Mouse (Mus musculus) midbrain, embryonic 15.5 days (tissue): ENCODE measurements at regions not wholly inside any gene's neighbourhood (a gene's known extent, or its start where the extent isn't known, plus 50 kb on each side); places are given as distances from the start of the nearest gene placed in this dataset.

ENCODE experiments used
- ATAC-seq: fragments of 200-750 bp; cut with Nextera tagmentation; replicated peaks from 2 replicates; pipeline ENCODE4 v1.8.0; 2017; ENCODE audit warnings: moderate TSS enrichment
- H3K27ac ChIP-seq: fragments of 300-500 bp; sonication (generic); 2 replicates; pipeline ENCODE4 v1.5.1; 2015; ENCODE audit warnings: mild to moderate bottlenecking, inconsistent platforms
- H3K27me3 ChIP-seq: fragments of 300-500 bp; sonication (generic); replicated peaks from 2 replicates; pipeline ENCODE4 v1.6.1; 2015; ENCODE audit warnings: inconsistent platforms
- H3K36me3 ChIP-seq: fragments of 300-500 bp; sonication (generic); replicated peaks from 2 replicates; pipeline ENCODE4 v1.6.1; 2015; ENCODE audit warnings: inconsistent platforms
- H3K4me1 ChIP-seq: fragments of 300-500 bp; sonication (generic); 2 replicates; pipeline ENCODE4 v1.6.1; 2015; ENCODE audit warnings: inconsistent platforms
- H3K4me2 ChIP-seq: fragments of 300-500 bp; sonication (generic); 2 replicates; pipeline ENCODE4 v1.6.1; 2015; ENCODE audit warnings: inconsistent platforms, mild to moderate bottlenecking, moderate library complexity
- H3K4me3 ChIP-seq: fragments of 300-500 bp; sonication (generic); 2 replicates; pipeline ENCODE4 v1.5.1; 2015; ENCODE audit warnings: mild to moderate bottlenecking, inconsistent platforms
- H3K9ac ChIP-seq: fragments of 300-500 bp; sonication (generic); 2 replicates; pipeline ENCODE4 v1.6.1; 2015; ENCODE audit warnings: mild to moderate bottlenecking, inconsistent platforms
- H3K9me3 ChIP-seq: fragments of 300-500 bp; sonication (generic); 2 replicates; pipeline ENCODE4 v1.6.1; 2016; ENCODE audit warnings: inconsistent platforms
- WGBS: fragments of 180-500 bp; shearing (Covaris S2); methylation state at CpG from one replicate; pipeline ENCODE4 v1.1.7; 2015; ENCODE audit warnings: mixed read lengths; 5-methylcytosine and 5-hydroxymethylcytosine counted together

GRCm38 (mm10) chr13:115513914-115514313 lies 412.1 kb upstream of the Itga1 start:
- WGBS: 24% methylated on average over 8 of the region's 8 CpGs
- Histone ChIP-seq H3K4me1 (peaks cover 3% of the 10 kb centered on the region; the same call in 1 of the 2 replicates), H3K9ac (no peak overlapping the region), H3K4me2 (no peak overlapping the region), H3K4me3 (no peak overlapping the region), H3K9me3 (no peaks in the 10 kb centered on the region), H3K36me3 (no peaks in the 10 kb centered on the region), H3K27ac (no peak overlapping the region), H3K27me3 (no peaks in the 10 kb centered on the region)
- peak; percentile 88 for ATAC-seq

GRCm38 (mm10) chr13:115512214-115512613 lies 410.4 kb upstream of the Itga1 start:
- no peak overlapping the region for H3K4me3 ChIP-seq
- peaks cover 3% of the 10 kb centered on the region; the same call in 1 of the 2 replicates for H3K4me1 ChIP-seq
- H3K4me2 ChIP-seq: no peak overlapping the region
- no peaks in the 10 kb centered on the region for H3K36me3 ChIP-seq
- ATAC-seq: no peak
- no peaks in the 10 kb centered on the region for H3K27me3 ChIP-seq
- no peaks in the 10 kb centered on the region for H3K9me3 ChIP-seq
- H3K27ac ChIP-seq: no peak overlapping the region
- no peak overlapping the region for H3K9ac ChIP-seq

DNA sequence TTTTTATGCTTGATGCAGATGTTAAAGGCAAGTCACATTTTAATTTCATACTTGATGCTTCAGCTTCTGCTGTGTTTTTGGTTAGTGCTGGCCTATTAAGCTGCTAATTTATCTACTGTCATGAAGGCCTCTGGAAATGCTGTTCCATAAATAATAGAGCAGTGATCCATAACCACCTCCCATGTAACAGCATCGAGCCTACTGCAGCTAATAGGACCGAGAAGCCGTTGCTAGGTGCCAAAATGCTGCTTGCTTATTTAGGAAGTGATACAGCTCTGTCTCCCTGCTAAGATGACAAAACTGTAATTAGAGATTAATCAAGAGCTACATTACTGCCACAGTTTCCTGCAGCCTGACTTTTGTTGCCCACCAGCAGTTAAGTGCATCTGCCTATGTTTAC lies 406.9 kb upstream of the Itga1 start:
- ATAC-seq: peak; percentile 73; the same call in 1 of the 2 replicates

GRCm38 (mm10) chr13:115494399-115494798 lies 392.6 kb upstream of the Itga1 start:
- 66% methylated on average over 4 of the region's 4 CpGs for WGBS
- H3K27me3 ChIP-seq: no peaks in the 10 kb centered on the region
- no peak for ATAC-seq
- no peaks in the 10 kb centered on the region for H3K9me3 ChIP-seq
- H3K4me2 ChIP-seq: no peak overlapping the region
- no peak overlapping the region for H3K9ac ChIP-seq
- H3K4me3 ChIP-seq: no peak overlapping the region
- H3K36me3 ChIP-seq: no peaks in the 10 kb centered on the region
- no peaks in the 10 kb centered on the region for H3K4me1 ChIP-seq
- no peak overlapping the region for H3K27ac ChIP-seq

More for the DNA sequence above, 406.9 kb upstream of the Itga1 start:
- 37% methylated on average over 3 of the region's 3 CpGs for WGBS
- Histone ChIP-seq H3K9me3 (no peaks in the 10 kb centered on the region), H3K4me1 (no peaks in the 10 kb centered on the region), H3K9ac (no peak overlapping the region), H3K36me3 (no peaks in the 10 kb centered on the region), H3K27ac (no peak overlapping the region), H3K4me3 (no peak overlapping the region), H3K27me3 (no peaks in the 10 kb centered on the region), H3K4me2 (no peak overlapping the region)

DNA sequence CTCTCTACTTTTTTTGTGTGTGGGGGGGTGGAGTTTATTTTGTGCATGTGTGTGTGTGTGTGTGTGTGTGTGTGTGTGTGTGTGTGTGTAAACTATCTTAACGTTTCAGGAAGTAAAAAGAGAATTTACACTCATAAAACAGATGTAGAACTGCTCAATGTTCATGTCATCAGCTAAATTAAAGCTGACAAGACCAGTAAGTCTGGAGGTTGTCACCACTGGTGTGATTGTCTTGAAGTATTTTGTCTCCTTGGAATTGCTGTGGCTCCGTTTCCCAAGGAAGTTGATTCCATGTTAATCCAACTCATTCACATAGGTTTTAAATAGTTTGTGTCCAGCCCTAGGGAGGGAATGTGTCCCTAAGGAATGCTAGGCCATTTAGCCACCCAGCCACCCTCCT lies 374.1 kb upstream of the Itga1 start:
- H3K36me3 ChIP-seq: no peaks in the 10 kb centered on the region
- H3K9ac ChIP-seq: no peak overlapping the region
- no peak overlapping the region for H3K4me3 ChIP-seq
- no peaks in the 10 kb centered on the region for H3K4me1 ChIP-seq
- no peaks in the 10 kb centered on the region for H3K9me3 ChIP-seq
- ATAC-seq: no peak
- no peak overlapping the region for H3K4me2 ChIP-seq
- WGBS: 51% methylated on average over 2 of the region's 2 CpGs
- H3K27me3 ChIP-seq: no peaks in the 10 kb centered on the region
- no peak overlapping the region for H3K27ac ChIP-seq

DNA sequence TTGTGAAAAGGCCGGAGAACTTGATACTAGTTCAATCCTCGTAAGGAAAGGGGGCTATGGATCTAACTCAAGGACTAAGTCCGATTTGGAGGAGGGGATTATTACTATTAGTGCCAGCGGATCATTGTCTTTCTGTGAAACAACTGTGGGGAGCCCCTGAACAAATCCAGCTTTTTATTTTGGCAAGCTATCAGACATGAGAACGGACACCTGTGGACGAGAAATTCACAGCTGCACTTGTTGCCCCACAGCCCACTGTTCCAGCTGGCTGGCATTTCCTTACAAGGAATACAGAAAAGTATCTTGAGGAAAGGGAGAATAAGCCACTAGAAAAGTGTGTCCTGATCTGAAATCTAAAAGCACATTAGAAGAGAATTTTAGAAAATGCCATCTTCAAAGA lies 363.9 kb upstream of the Itga1 start:
- 85% methylated on average over 6 of the region's 6 CpGs for WGBS
- no peak for ATAC-seq
- Histone ChIP-seq H3K27ac (no peak overlapping the region), H3K36me3 (no peaks in the 10 kb centered on the region), H3K27me3 (no peaks in the 10 kb centered on the region), H3K9ac (no peak overlapping the region), H3K4me3 (no peak overlapping the region), H3K4me2 (no peak overlapping the region), H3K9me3 (no peaks in the 10 kb centered on the region), H3K4me1 (no peaks in the 10 kb centered on the region)

DNA sequence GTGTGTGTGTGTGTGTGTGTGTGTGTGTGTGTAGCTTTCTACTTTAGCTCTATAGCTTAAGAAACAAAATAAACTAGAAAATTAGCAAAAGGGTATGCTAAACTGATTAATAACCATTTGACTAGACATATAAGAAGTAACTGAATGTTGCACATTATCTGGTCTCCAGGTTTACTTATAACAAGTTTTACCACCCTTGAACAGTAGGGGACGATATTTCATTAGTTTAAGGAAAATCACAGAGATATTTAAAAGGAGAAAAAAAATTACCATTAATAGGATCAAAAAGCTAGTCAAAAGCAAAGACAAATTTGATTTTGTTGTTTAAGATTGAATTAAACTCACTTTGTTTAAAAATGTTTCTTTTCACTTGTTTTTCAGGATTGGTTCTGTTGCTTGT lies 349.5 kb upstream of the Itga1 start:
- H3K4me1 ChIP-seq: no peaks in the 10 kb centered on the region
- H3K27ac ChIP-seq: no peak overlapping the region
- H3K4me3 ChIP-seq: no peak overlapping the region
- no peak overlapping the region for H3K4me2 ChIP-seq
- WGBS: 10% methylated on average over 1 of the region's 1 CpGs
- H3K27me3 ChIP-seq: 0 out of 2 replicates have a peak, but pooled peaks cover 4% of the 10 kb centered on the region
- no peaks in the 10 kb centered on the region for H3K9me3 ChIP-seq
- H3K9ac ChIP-seq: no peak overlapping the region
- no peak for ATAC-seq
- no peaks in the 10 kb centered on the region for H3K36me3 ChIP-seq

- Histone ChIP-seq H3K36me3 (no peaks in the 10 kb centered on the region), H3K4me3 (no peak overlapping the region), H3K27me3 (peaks cover 9% of the 10 kb centered on the region), H3K4me2 (peak overlapping the region; percentile 28), H3K9me3 (no peaks in the 10 kb centered on the region), H3K9ac (no peak overlapping the region), H3K4me1 (peaks cover 9% of the 10 kb centered on the region), H3K27ac (no peak overlapping the region)
- WGBS: 15% methylated on average over 12 of the region's 12 CpGs
- peak; percentile 79 for ATAC-seq
Measured at GRCm38 (mm10) chr13:115427091-115428033, 325.6 kb upstream of the Itga1 start.

DNA sequence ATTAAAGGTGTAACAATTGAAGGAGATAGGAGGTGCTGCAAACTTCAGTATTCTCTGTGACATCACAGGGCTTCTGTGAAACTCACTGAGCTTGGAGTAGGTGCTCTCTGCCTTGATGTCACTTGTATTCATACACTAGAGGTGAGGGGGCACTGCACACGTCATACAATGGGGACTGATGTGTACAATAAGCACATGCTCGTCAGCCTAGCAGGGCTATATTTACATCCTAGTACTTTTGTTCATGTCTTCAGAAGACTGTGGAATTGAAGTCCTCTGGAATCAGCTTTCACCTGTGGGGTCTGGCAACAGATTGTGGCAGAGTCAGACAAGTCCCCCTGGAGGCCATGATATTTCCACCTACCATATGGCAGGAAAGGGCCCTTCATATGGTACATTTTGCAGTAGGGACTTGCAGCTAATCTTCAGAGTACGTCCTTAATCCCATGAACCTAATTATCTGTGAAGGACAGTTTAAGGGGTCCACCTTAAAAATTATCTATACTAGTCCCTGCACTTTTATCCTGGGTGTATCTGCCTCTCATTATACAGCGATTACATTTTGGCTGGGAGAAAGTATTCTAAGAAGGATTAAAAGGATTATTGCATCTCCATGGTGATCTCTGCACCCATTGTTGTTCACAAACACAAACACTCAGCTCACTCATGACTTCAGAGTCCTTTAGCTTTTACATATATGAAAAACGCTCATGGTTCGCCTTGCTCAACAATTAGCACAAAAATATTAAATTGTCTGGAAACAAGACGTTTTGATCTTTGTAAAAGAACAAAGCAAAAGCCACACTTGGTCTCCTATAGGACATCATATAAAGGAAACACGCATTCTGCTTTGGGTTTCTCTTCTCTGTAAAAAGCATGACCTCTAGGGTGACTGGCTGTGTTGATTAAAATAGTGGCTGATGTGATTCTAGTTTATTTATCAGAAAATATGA lies 324.1 kb upstream of the Itga1 start:
- Histone ChIP-seq H3K27ac (no peak overlapping the region), H3K9ac (no peak overlapping the region), H3K36me3 (no peaks in the 10 kb centered on the region), H3K4me3 (no peak overlapping the region), H3K9me3 (no peaks in the 10 kb centered on the region), H3K4me1 (peaks cover 13% of the 10 kb centered on the region), H3K27me3 (peaks cover 7% of the 10 kb centered on the region), H3K4me2 (no peak overlapping the region)
- 24% methylated on average over 8 of the region's 8 CpGs for WGBS
- peak; percentile 51; the same call in 1 of the 2 replicates for ATAC-seq

GRCm38 (mm10) chr13:115423761-115424160 lies 322.0 kb upstream of the Itga1 start:
- Histone ChIP-seq H3K27me3 (0 out of 2 replicates have a peak, but pooled peaks cover 6% of the 10 kb centered on the region), H3K9me3 (no peaks in the 10 kb centered on the region), H3K4me1 (peaks cover 13% of the 10 kb centered on the region), H3K27ac (no peak overlapping the region), H3K36me3 (no peaks in the 10 kb centered on the region), H3K4me2 (no peak overlapping the region), H3K9ac (no peak overlapping the region), H3K4me3 (no peak overlapping the region)
- 79% methylated on average over 3 of the region's 3 CpGs for WGBS
- ATAC-seq: no peak

GRCm38 (mm10) chr13:115421483-115421882 lies 319.7 kb upstream of the Itga1 start:
- Histone ChIP-seq H3K27ac (no peak overlapping the region), H3K4me1 (0 out of 2 replicates have a peak, but pooled peaks cover 3% of the 10 kb centered on the region), H3K27me3 (0 out of 2 replicates have a peak, but pooled peaks cover 6% of the 10 kb centered on the region), H3K36me3 (no peaks in the 10 kb centered on the region), H3K9ac (no peak overlapping the region), H3K4me3 (no peak overlapping the region), H3K9me3 (no peaks in the 10 kb centered on the region), H3K4me2 (no peak overlapping the region)
- 5% methylated on average over 1 of the region's 1 CpGs for WGBS
- ATAC-seq: peak; percentile 82

GRCm38 (mm10) chr13:115417829-115418228 lies 316.1 kb upstream of the Itga1 start:
- no peak overlapping the region for H3K4me2 ChIP-seq
- H3K4me3 ChIP-seq: no peak overlapping the region
- no peaks in the 10 kb centered on the region for H3K36me3 ChIP-seq
- no peak overlapping the region for H3K9ac ChIP-seq
- H3K9me3 ChIP-seq: no peaks in the 10 kb centered on the region
- ATAC-seq: no peak; the same call in 1 of the 2 replicates
- H3K27ac ChIP-seq: no peak overlapping the region
- H3K4me1 ChIP-seq: 0 out of 2 replicates have a peak, but pooled peaks cover 3% of the 10 kb centered on the region
- no peaks in the 10 kb centered on the region for H3K27me3 ChIP-seq
- WGBS: 49% methylated on average over 4 of the region's 4 CpGs
